7 mouse cellular contexts compared by ENCODE assay signal in the genomic region with DNA sequence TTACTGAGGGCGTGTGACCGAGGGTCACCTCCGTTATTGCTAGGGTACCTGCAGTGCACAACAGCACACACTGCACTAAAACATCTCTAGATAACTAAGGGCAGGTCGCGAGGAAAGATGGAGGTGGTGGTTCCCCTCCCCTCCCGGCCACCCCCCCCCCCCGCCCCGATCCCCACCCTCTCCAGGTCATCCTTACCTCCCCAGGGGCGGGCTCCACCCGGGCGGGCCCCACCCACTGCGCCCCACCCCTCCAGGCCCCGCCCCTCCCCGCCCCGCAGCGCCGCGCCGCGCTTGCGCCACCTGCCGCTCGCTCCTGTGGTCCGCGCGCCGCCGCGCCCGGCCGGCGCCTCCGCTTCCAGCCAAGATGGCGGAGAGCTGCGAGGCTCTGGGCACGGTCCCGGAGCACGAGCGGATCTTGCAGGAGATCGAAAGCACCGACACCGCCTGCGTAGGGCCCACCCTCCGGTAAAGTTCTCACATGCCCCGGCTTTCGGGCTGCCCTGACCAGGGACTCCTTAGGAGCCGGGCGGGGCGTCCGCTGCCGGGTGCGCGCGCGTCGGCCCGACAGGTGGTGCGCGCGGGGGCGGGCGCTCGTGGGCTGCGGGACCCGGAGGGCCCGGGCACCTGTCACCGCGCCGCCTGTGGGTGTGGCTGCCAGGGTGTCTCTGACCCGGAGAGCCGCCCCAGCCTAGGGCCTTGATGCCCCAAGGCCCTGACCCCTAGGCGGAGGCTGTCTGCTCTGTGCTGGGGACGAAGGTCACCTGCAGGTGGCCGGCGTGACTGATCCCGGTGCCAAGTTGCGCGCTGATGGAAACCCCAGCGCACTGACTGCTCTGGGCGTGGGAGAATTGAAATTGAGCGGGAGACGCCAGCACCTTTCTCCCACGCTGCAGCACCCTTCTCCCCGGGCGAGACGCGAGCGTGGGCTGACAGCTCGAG. TPM values are rescaled to one million over a fixed set of nuclear protein-coding genes. Genes with fewer than 3 reads are reported as not detected.
A peak's percentile ranks its signal among the peaks of the same experiment; 100 is the strongest.
DNase-seq lines count a peak whose midpoint lies in the region; ATAC-seq lines count a peak whose summit lies in the region.

Exoc6 (plus strand) TSS at position 318 of the 939 bp plus-strand sequence.

- intact Hi-C loops in left cerebral cortex, postnatal 4 days (cut with DNase I) = no loop called here

- peak; percentile 89 for ATAC-seq in intestine, embryonic 16.5 days
- ATAC-seq in midbrain, embryonic 11.5 days (ENCODE audit: low FRiP score) = peak; percentile 93

- DNase-seq in adrenal gland, adult 2 months = peak; percentile 90
- DNase-seq in embryo, embryonic 11.5 days (ENCODE audit: low read depth, low spot score) = peak; percentile 67
- peak; percentile 52 to 66 for DNase-seq in gastrocnemius, postnatal 4 days (ENCODE audit: low spot score in 2 of 2)
- peak; percentile 68 for DNase-seq in left cerebral cortex, postnatal 4 days
- peak; percentile 96 for DNase-seq in midbrain, embryonic 11.5 days (ENCODE audit: low spot score, missing footprints)
- DNase-seq in right cerebral cortex, postnatal 4 days = peak; percentile 81

- H3K36me3 ChIP-seq in intestine, embryonic 16.5 days (ENCODE audit: control insufficient read depth, insufficient read depth, low read length) = no peaks in the 10 kb centered on the region
- no peaks in the 10 kb centered on the region for H3K36me3 ChIP-seq in midbrain, embryonic 11.5 days (ENCODE audit: control insufficient read depth, insufficient read depth, low read length)

- H3K27me3 ChIP-seq in intestine, embryonic 16.5 days (replicated peaks; ENCODE audit: control insufficient read depth, insufficient read depth, low read length) = no peaks in the 10 kb centered on the region
- peaks cover 3% of the 10 kb centered on the region for H3K27me3 ChIP-seq in midbrain, embryonic 11.5 days (ENCODE audit: control insufficient read depth, insufficient read depth, low read length)

- H3K27ac ChIP-seq in intestine, embryonic 16.5 days (ENCODE audit: low read length) = peak within 1 kb of the TSS; percentile 89
- H3K27ac ChIP-seq in midbrain, embryonic 11.5 days (ENCODE audit: low read depth, low read length) = no peak within 1 kb of the TSS

- H3K4me2 ChIP-seq in intestine, embryonic 16.5 days (ENCODE audit: low read depth, low read length) = peak within 1 kb of the TSS; percentile 88
- H3K4me2 ChIP-seq in midbrain, embryonic 11.5 days = peak within 1 kb of the TSS; percentile 95

- peaks cover 6% of the 10 kb centered on the region; the same call in 1 of the 2 replicates for H3K4me1 ChIP-seq in intestine, embryonic 16.5 days (ENCODE audit: control insufficient read depth, insufficient read depth, low read length)
- H3K4me1 ChIP-seq in midbrain, embryonic 11.5 days (ENCODE audit: control insufficient read depth, insufficient read depth, low read length) = peaks cover 6% of the 10 kb centered on the region; the same call in 1 of the 2 replicates

- H3K9ac ChIP-seq in intestine, embryonic 16.5 days (ENCODE audit: low read depth, low read length) = peak within 1 kb of the TSS; percentile 85
- H3K9ac ChIP-seq in midbrain, embryonic 11.5 days (ENCODE audit: low read length) = peak within 1 kb of the TSS; percentile 85

- H3K9me3 ChIP-seq in intestine, embryonic 16.5 days (ENCODE audit: control insufficient read depth, low read length) = no peaks in the 10 kb centered on the region
- H3K9me3 ChIP-seq in midbrain, embryonic 11.5 days (ENCODE audit: control insufficient read depth, low read length) = no peaks in the 10 kb centered on the region

- WGBS in intestine, embryonic 16.5 days = under 1% methylated on average over 64 of the region's 89 CpGs
- under 1% methylated on average over 82 of the region's 89 CpGs for WGBS in midbrain, embryonic 11.5 days

- peak within 1 kb of the TSS; percentile 77 for H3K4me3 ChIP-seq in intestine, embryonic 16.5 days (ENCODE audit: low read length)
- peak within 1 kb of the TSS; percentile 86 for H3K4me3 ChIP-seq in midbrain, embryonic 11.5 days (ENCODE audit: low read depth, low read length)

RNA-seq across cellular contexts. Expression of gene Exoc6, which starts in this region (rescaled TPM):
- 10 to 100 TPM; 20.5 to 20.9 TPM for total RNA-seq in adrenal gland, adult 2 months (2021)
- polyA plus RNA-seq in adrenal gland, adult 2 months (2012; rRNA removed) = 3.3 and 3.7 TPM in 2 replicates
- total RNA-seq in gastrocnemius, postnatal 4 days (2021) = 10 to 100 TPM; 40.5 to 48.2 TPM
- 21.7 and 23.8 TPM in 2 replicates for polyA plus RNA-seq in intestine, embryonic 16.5 days (2015; fragmentation: Nextera tagmentation; extraction: Ambion mirVana)
- total RNA-seq in left cerebral cortex, postnatal 4 days (2021) = 10 to 100 TPM; 54.5 to 55.5 TPM
- 8.6 and 9.6 TPM in 2 replicates for polyA plus RNA-seq in midbrain, embryonic 11.5 days (2014; fragmentation: Nextera tagmentation; extraction: Ambion mirVana)
